Mouse (Mus musculus) kidney, adult 10 weeks (tissue): ENCODE data around the gene Myl12a. TPM values are rescaled to one million over a fixed set of nuclear protein-coding genes. Genes with fewer than 3 reads are reported as not detected.

Source experiments
- polyA plus RNA-seq: library from polyadenylated mRNA; stranded (reverse); fragments of 350-450 nt; fragmentation: Illumina TruSeq; extraction: RNeasy Lipid Tissue Mini Kit (QIAGEN cat#74804); gene quantifications from one replicate; pipeline ENCODE4 v1.2.3, GENCODE M21; 2014; ENCODE audit warnings: low read depth, low replicate concordance

Gene Myl12a
- polyA plus RNA-seq: 188 TPM

DNA sequence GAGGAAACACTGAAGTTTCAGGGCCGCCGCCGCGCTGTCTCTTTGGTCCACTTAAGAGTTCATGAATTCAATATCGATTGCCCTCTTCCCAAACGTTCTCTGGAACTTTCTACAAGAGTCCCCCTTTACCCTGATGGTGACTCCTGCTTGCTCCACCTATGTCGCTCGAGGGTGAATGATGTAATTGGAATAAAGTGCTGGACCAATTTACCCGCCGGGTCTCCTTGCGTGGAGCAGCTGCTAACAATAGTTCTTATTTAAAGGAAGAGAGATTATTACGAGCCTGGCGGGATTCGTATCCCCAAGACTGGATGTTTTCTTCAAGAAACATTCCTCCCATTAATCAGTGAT, at the start of gene Myl12a:
TSS of gene Myl12a (minus strand) at position 135 of the 351 bp plus-strand sequence.

DNA sequence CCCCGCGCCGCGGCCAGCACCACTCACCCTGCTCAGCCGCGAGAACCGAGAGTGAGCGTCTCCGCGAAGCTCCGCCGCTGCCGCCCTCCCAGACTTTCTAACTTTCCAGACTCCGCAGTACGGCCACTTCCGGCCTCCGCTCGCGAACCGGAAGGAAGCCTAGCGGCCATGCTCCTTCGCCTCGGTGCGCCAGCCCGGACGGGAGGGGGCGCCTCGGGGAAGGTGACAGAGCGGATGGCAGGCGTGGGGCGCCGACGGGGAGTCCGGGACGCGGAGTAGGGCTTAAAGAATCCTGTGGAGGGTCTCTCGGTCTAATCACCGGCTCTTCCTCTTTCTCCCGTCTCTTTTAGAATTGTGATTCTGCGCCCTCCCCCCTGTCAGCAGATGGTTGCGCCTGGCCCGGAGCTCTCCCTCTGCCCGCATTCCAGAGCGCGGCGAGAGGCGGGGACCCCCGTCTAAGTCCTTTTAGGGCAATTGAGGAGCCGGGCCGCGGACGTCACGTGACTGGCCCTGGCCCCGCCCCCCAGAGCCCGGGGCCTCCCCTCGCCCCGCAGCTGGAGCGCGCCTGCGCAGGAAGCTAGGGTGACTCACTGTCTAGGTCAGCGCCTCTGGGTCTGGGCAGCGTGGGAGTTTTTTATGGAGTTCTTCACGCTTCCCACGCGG, 466 bp downstream of the Myl12a start, which contains the start of gene Myom1:
TSS of gene Myom1 (plus strand) at position 553 of the 663 bp plus-strand sequence.

Other genes with a start within 250 kb of the Myl12a start
- gene Tgif1, start 149.3 kb downstream of the Myl12a start, polyA plus RNA-seq: 20.7 TPM
- gene Myom1, start 245 bp downstream of the Myl12a start, polyA plus RNA-seq: 1.9 TPM
- gene Lpin2, start 179.7 kb upstream of the Myl12a start, polyA plus RNA-seq: 44.3 TPM